Mouse (Mus musculus): ENCODE measurements around the gene Duxbl3. TPM values are rescaled to one million over a fixed set of nuclear protein-coding genes. Genes with fewer than 3 reads are reported as not detected.
"Not testable (repeated sequence)": the region's sequence is repeated elsewhere in the genome, so short reads cannot be mapped to it uniquely, and the experiment has no call there.

Gene Duxbl3
- polyA plus RNA-seq (2015; fragmentation: Nextera tagmentation; extraction: Ambion mirVana) = 0.62 and 1.0 TPM in 2 replicates

GRCm38 (mm10) chr14:26257756-26258617 is at the start of gene Duxbl3:
TSS of gene Duxbl3 (plus strand) at chr14:26257962.
- ATAC-seq (ENCODE audit: insufficient read depth, low FRiP score) = peak; percentile 71; the same call in 1 of the 2 replicates
- H3K36me3 ChIP-seq (ENCODE audit: control insufficient read depth, insufficient read depth, low read length); H3K27ac ChIP-seq (ENCODE audit: low read length); H3K4me3 ChIP-seq (replicated peaks; ENCODE audit: low read length); H3K4me2 ChIP-seq (ENCODE audit: low read depth, low read length); H3K9me3 ChIP-seq (replicated peaks; ENCODE audit: control insufficient read depth, low read length); H3K9ac ChIP-seq (ENCODE audit: low read length); H3K27me3 ChIP-seq (ENCODE audit: control insufficient read depth, insufficient read depth, low read length); H3K4me1 ChIP-seq (ENCODE audit: control insufficient read depth, insufficient read depth, low read length): not testable (repeated sequence)
- WGBS = no CpG with 5 or more reads among the region's 25 CpGs

DNA sequence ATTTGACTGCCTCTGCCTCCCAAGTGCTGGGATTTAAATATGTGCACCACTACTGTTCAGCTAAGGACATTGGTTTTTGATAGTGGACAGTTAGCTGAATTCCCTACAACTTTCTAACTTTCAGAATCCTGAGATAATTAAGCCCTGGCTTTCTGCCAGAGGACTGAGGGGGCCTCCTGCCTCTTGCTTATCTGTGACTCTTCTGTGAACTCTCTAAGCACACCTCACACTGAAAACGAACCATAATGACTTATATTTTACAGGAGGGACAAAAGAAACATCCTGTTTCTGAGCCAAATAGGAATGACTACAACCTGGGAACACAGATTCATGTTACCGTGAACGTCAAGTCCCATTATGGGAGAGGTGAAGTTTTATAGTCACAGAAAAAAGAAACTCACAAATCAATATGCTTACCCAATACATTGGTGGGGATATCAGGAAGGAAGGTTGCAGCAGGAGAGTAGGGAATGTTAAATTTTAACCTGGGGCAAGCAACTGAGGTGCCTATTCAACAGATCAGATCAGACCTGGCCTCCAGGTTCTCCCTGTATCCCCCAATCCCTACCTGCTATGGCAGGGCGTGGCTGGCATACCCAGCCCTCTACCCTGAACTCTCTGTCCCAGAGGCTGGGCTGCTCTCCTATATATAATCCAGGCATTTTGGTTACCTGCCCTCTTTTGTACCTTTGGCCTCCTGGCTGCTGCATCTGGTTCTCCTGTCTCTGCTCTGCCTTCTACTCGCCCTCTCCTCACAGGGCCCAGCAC is 41.3 kb upstream of the Duxbl3 start:
- WGBS = no CpG with 5 or more reads among the region's 5 CpGs
- H3K4me1 ChIP-seq (ENCODE audit: control insufficient read depth, insufficient read depth, low read length); H3K36me3 ChIP-seq (ENCODE audit: control insufficient read depth, insufficient read depth, low read length); H3K27ac ChIP-seq (ENCODE audit: low read length); H3K4me3 ChIP-seq (replicated peaks; ENCODE audit: low read length); H3K4me2 ChIP-seq (ENCODE audit: low read depth, low read length); H3K9ac ChIP-seq (ENCODE audit: low read length); H3K9me3 ChIP-seq (replicated peaks; ENCODE audit: control insufficient read depth, low read length); H3K27me3 ChIP-seq (ENCODE audit: control insufficient read depth, insufficient read depth, low read length): not testable (repeated sequence)
- 0 out of 2 replicates have a peak, but pooled peaks have one; percentile 64 for ATAC-seq (ENCODE audit: insufficient read depth, low FRiP score)

DNA sequence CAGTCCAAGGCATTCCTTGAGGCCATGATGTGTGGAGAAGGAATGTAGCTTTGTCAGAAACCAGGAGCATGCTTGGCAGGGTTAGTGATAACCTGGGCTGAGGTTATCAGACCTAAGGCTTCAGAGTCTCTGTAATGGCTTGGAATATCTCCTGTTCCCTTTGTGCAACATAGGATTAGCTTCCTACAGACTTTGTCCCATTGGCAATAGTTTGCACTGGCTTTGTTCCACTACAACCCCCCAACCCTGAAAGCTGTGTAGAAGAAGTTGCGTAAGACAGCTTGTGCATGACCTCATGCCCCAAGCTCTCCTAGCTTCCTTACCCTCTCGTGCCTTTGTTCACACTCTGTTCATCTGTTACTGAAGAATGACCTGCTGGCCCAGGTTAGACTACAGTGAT is 20.6 kb upstream of the Duxbl3 start:
- no CpG with 5 or more reads among the region's 2 CpGs for WGBS
- H3K4me1 ChIP-seq (ENCODE audit: control insufficient read depth, insufficient read depth, low read length); H3K27me3 ChIP-seq (ENCODE audit: control insufficient read depth, insufficient read depth, low read length); H3K4me2 ChIP-seq (ENCODE audit: low read depth, low read length); H3K27ac ChIP-seq (ENCODE audit: low read length); H3K9me3 ChIP-seq (replicated peaks; ENCODE audit: control insufficient read depth, low read length); H3K4me3 ChIP-seq (replicated peaks; ENCODE audit: low read length); ATAC-seq (ENCODE audit: insufficient read depth, low FRiP score); H3K9ac ChIP-seq (ENCODE audit: low read length); H3K36me3 ChIP-seq (ENCODE audit: control insufficient read depth, insufficient read depth, low read length): not testable (repeated sequence)

DNA sequence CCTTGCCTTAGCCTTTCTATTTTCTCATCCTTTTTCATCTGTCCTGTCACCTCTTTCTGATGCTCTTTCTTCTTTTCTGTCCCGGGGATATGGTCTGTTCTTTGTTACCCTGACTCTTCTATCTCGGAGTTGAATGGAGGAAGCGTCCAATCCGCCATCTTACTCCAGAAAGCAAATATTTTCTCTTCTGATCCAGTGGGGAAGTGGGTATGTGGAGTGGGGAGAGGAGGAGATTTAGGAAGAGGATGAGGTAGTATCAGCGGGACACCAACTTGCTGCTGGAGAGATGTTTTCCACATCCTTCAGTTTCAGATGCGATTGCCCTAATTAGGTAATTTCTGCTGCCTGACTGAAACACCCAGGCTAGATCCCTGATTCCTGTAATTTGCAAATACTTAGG is 967 bp downstream of the Duxbl3 start:
- H3K4me2 ChIP-seq (ENCODE audit: low read depth, low read length); H3K27me3 ChIP-seq (ENCODE audit: control insufficient read depth, insufficient read depth, low read length); H3K9me3 ChIP-seq (replicated peaks; ENCODE audit: control insufficient read depth, low read length); H3K36me3 ChIP-seq (ENCODE audit: control insufficient read depth, insufficient read depth, low read length); ATAC-seq (ENCODE audit: insufficient read depth, low FRiP score); H3K4me1 ChIP-seq (ENCODE audit: control insufficient read depth, insufficient read depth, low read length); H3K27ac ChIP-seq (ENCODE audit: low read length); H3K4me3 ChIP-seq (replicated peaks; ENCODE audit: low read length); H3K9ac ChIP-seq (ENCODE audit: low read length): not testable (repeated sequence)
- WGBS = no CpG with 5 or more reads among the region's 6 CpGs

GRCm38 (mm10) chr14:26286737-26287136 is 29.0 kb downstream of the Duxbl3 start:
- H3K27ac ChIP-seq (ENCODE audit: low read length); H3K4me3 ChIP-seq (replicated peaks; ENCODE audit: low read length); H3K4me2 ChIP-seq (ENCODE audit: low read depth, low read length); H3K9me3 ChIP-seq (replicated peaks; ENCODE audit: control insufficient read depth, low read length); H3K27me3 ChIP-seq (ENCODE audit: control insufficient read depth, insufficient read depth, low read length); H3K9ac ChIP-seq (ENCODE audit: low read length); H3K36me3 ChIP-seq (ENCODE audit: control insufficient read depth, insufficient read depth, low read length); H3K4me1 ChIP-seq (ENCODE audit: control insufficient read depth, insufficient read depth, low read length): not testable (repeated sequence)
- no CpG with 5 or more reads among the region's 2 CpGs for WGBS
- peak; percentile 62; the same call in 1 of the 2 replicates for ATAC-seq (ENCODE audit: insufficient read depth, low FRiP score)

DNA sequence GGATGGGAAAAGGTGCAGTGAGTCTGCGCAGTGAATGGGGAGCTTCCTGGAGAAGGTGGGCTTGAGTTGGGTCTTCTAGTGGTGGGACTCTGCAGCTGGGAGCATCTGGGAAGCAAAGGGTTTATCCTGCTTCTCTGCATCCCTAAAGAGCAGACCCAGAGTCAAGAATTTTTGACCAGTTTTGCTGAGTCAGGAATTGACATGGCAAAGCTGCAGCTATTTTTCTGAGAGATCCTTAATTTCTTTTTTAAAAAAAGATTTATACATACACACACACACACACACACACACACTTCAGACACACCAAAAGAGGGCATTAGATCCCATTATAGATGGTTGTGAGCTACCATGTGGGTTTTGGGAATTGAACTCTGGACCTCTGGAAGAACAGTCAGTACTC is 36.1 kb downstream of the Duxbl3 start:
- Histone ChIP-seq H3K9me3 (replicated peaks; ENCODE audit: control insufficient read depth, low read length) (no peaks in the 10 kb centered on the region), H3K9ac (ENCODE audit: low read length) (no peak overlapping the region), H3K4me1 (ENCODE audit: control insufficient read depth, insufficient read depth, low read length) (no peaks in the 10 kb centered on the region), H3K4me3 (replicated peaks; ENCODE audit: low read length) (no peak overlapping the region), H3K36me3 (ENCODE audit: control insufficient read depth, insufficient read depth, low read length) (no peaks in the 10 kb centered on the region), H3K4me2 (ENCODE audit: low read depth, low read length) (no peak overlapping the region), H3K27ac (ENCODE audit: low read length) (no peak overlapping the region), H3K27me3 (ENCODE audit: control insufficient read depth, insufficient read depth, low read length) (no peaks in the 10 kb centered on the region)
- ATAC-seq (ENCODE audit: insufficient read depth, low FRiP score) = no peak
- WGBS = 96% methylated on average over 1 of the region's 1 CpGs

DNA sequence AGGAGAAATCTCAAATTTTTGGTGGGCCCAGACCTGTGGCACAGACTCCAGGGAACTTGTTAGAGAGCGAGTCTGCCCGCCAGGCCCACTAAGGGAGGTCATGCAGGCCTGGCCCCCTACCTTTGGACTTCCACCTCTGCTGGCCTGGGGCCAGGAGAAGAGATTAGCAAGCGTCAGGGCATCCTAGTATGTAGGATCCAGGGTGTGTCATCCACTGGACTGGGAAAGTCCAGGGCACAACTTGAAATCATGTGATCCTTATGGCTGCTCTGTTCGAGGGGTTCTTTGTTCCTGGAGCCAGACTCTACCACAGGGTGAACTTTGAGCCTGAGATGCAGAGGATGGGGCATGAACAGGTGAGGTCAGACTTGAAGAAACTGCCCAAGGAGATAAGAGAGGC is 39.3 kb downstream of the Duxbl3 start:
- Histone ChIP-seq H3K9ac (ENCODE audit: low read length) (no peak overlapping the region), H3K27ac (ENCODE audit: low read length) (no peak overlapping the region), H3K4me1 (ENCODE audit: control insufficient read depth, insufficient read depth, low read length) (no peaks in the 10 kb centered on the region), H3K9me3 (replicated peaks; ENCODE audit: control insufficient read depth, low read length) (no peaks in the 10 kb centered on the region), H3K36me3 (ENCODE audit: control insufficient read depth, insufficient read depth, low read length) (no peaks in the 10 kb centered on the region), H3K4me3 (replicated peaks; ENCODE audit: low read length) (no peak overlapping the region), H3K4me2 (ENCODE audit: low read depth, low read length) (no peak overlapping the region), H3K27me3 (ENCODE audit: control insufficient read depth, insufficient read depth, low read length) (no peaks in the 10 kb centered on the region)
- WGBS = 74% methylated on average over 4 of the region's 4 CpGs
- ATAC-seq (ENCODE audit: insufficient read depth, low FRiP score) = peak; percentile 58; the same call in 1 of the 2 replicates

- no peak overlapping the region for H3K9ac ChIP-seq (ENCODE audit: low read length)
- H3K27me3 ChIP-seq (ENCODE audit: control insufficient read depth, insufficient read depth, low read length) = no peaks in the 10 kb centered on the region
- H3K4me2 ChIP-seq (ENCODE audit: low read depth, low read length) = no peak overlapping the region
- no peak overlapping the region for H3K27ac ChIP-seq (ENCODE audit: low read length)
- H3K36me3 ChIP-seq (ENCODE audit: control insufficient read depth, insufficient read depth, low read length) = no peaks in the 10 kb centered on the region
- no peaks in the 10 kb centered on the region for H3K9me3 ChIP-seq (replicated peaks; ENCODE audit: control insufficient read depth, low read length)
- no peaks in the 10 kb centered on the region for H3K4me1 ChIP-seq (ENCODE audit: control insufficient read depth, insufficient read depth, low read length)
- ATAC-seq (ENCODE audit: insufficient read depth, low FRiP score) = no peak
- WGBS = 64% methylated on average over 5 of the region's 5 CpGs
- no peak overlapping the region for H3K4me3 ChIP-seq (replicated peaks; ENCODE audit: low read length)
Measured at GRCm38 (mm10) chr14:26297484-26297883, 39.7 kb downstream of the Duxbl3 start.

DNA sequence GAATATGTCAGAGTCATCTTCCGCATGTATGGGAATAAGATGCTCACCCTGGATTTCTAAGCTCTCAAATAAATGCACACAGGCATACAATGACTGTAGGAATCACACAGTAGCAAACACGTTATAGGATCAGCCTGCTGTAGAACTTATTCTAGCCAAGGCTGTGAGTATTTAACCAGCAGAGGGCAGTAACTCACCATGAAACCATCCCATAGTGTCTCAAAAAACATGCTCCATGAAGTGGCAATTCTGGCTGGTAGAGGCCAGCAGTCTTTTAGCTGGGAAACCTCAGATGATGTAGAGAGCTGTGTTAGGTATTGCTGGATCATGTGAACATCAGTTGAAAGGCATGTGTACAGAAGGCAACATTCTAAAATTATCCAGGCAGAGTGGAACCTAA is 45.3 kb downstream of the Duxbl3 start:
- H3K9ac ChIP-seq (ENCODE audit: low read length) = no peak overlapping the region
- 34% methylated on average over 2 of the region's 2 CpGs for WGBS
- H3K4me3 ChIP-seq (replicated peaks; ENCODE audit: low read length) = no peak overlapping the region
- H3K36me3 ChIP-seq (ENCODE audit: control insufficient read depth, insufficient read depth, low read length) = no peaks in the 10 kb centered on the region
- H3K27me3 ChIP-seq (ENCODE audit: control insufficient read depth, insufficient read depth, low read length) = no peaks in the 10 kb centered on the region
- ATAC-seq (ENCODE audit: insufficient read depth, low FRiP score) = no peak; the same call in 1 of the 2 replicates
- H3K4me1 ChIP-seq (ENCODE audit: control insufficient read depth, insufficient read depth, low read length) = no peaks in the 10 kb centered on the region
- no peaks in the 10 kb centered on the region for H3K9me3 ChIP-seq (replicated peaks; ENCODE audit: control insufficient read depth, low read length)
- no peak overlapping the region for H3K4me2 ChIP-seq (ENCODE audit: low read depth, low read length)
- H3K27ac ChIP-seq (ENCODE audit: low read length) = no peak overlapping the region
